Mouse (Mus musculus) regulatory T cell (primary cell): ENCODE measurements around the gene Sh3bp4.

Experiments
- in situ Hi-C: fragments of 300-600 bp; cut with MboI, MseI; formaldehyde crosslinking; loops from one replicate; pipeline ENCODE4 v1.15.1; 2025; ENCODE audit warnings: high pct_unique_total_duplicates

Gene Sh3bp4

GRCm38 (mm10) chr1:89121466-89121865 is 51.3 kb downstream of the Sh3bp4 start:
- in situ Hi-C loops, result no loop called here

GRCm38 (mm10) chr1:89122376-89122775 is 52.2 kb downstream of the Sh3bp4 start:
- in situ Hi-C loops, result no loop called here

- in situ Hi-C loops, result no loop called here
These were observed 53.9 kb downstream of the Sh3bp4 start for GRCm38 (mm10) chr1:89124076-89124475.

- in situ Hi-C loops, result no loop called here
These were observed 56.9 kb downstream of the Sh3bp4 start for GRCm38 (mm10) chr1:89127163-89127562.

- in situ Hi-C loops, result no loop called here
These were observed 60.2 kb downstream of the Sh3bp4 start for GRCm38 (mm10) chr1:89130429-89130828.

- in situ Hi-C loops, result no loop called here
These were observed 60.9 kb downstream of the Sh3bp4 start for GRCm38 (mm10) chr1:89131018-89131540.

- in situ Hi-C loops, result no loop called here
These were observed 61.5 kb downstream of the Sh3bp4 start for GRCm38 (mm10) chr1:89131707-89132106.

GRCm38 (mm10) chr1:89133266-89133665 is 63.1 kb downstream of the Sh3bp4 start:
- in situ Hi-C loops, result no loop called here

GRCm38 (mm10) chr1:89133717-89134116 is 63.5 kb downstream of the Sh3bp4 start:
- in situ Hi-C loops, result no loop called here

- in situ Hi-C loops, result loop anchor here (5.0 kb wide), 1 partner anchor 54 kb away; no protein-coding TSS in a partner anchor
These were observed 66.0 kb downstream of the Sh3bp4 start for GRCm38 (mm10) chr1:89136089-89136811.

- in situ Hi-C loops, result loop anchor here (5.0 kb wide), 1 partner anchor 55 kb away; no protein-coding TSS in a partner anchor
These were observed 67.0 kb downstream of the Sh3bp4 start for GRCm38 (mm10) chr1:89137086-89137816.

- in situ Hi-C loops, result loop anchor here (5.0 kb wide), 1 partner anchor 56 kb away; no protein-coding TSS in a partner anchor
These were observed 68.1 kb downstream of the Sh3bp4 start for GRCm38 (mm10) chr1:89138316-89138715.

GRCm38 (mm10) chr1:89140113-89140512 is 69.9 kb downstream of the Sh3bp4 start:
- in situ Hi-C loops, result no loop called here

GRCm38 (mm10) chr1:89151071-89151470 is 80.9 kb downstream of the Sh3bp4 start:
- in situ Hi-C loops, result no loop called here

GRCm38 (mm10) chr1:89152576-89152975 is 82.4 kb downstream of the Sh3bp4 start:
- in situ Hi-C loops, result no loop called here

- in situ Hi-C loops, result no loop called here
These were observed 83.0 kb downstream of the Sh3bp4 start for GRCm38 (mm10) chr1:89153203-89153602.

GRCm38 (mm10) chr1:89163483-89163882 is 93.3 kb downstream of the Sh3bp4 start:
- in situ Hi-C loops, result no loop called here

- in situ Hi-C loops, result no loop called here
These were observed 94.1 kb downstream of the Sh3bp4 start for GRCm38 (mm10) chr1:89164281-89164680.

- in situ Hi-C loops, result no loop called here
These were observed 94.5 kb downstream of the Sh3bp4 start for GRCm38 (mm10) chr1:89164685-89165084.

GRCm38 (mm10) chr1:89166814-89167249 is 96.6 kb downstream of the Sh3bp4 start:
- in situ Hi-C loops, result no loop called here

- in situ Hi-C loops, result no loop called here
These were observed 101.1 kb downstream of the Sh3bp4 start for GRCm38 (mm10) chr1:89171275-89171767.

GRCm38 (mm10) chr1:89174621-89175020 is 104.4 kb downstream of the Sh3bp4 start:
- in situ Hi-C loops, result no loop called here
